ENCODE assay signal across 19 mouse cellular contexts in the genomic region with DNA sequence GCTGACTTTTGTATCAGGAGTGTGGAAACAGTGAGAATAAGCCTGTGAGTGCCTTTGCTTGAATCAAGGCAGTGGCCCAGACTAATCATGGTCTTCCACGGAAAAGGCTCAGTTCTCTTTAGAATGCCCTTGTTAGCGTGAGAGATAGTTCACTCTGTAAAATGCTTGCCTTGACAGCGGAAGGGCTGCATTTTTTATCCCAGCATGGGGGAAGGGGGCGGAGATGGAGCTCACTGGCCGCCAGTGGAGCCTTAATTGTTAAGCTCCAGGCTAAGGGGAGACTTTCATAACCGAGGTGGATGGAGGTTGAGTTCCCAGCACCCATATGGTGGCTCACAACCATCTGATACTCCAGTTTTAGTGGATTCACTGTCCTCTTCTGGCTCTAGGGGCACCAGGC. TPM values are rescaled to one million over a fixed set of nuclear protein-coding genes. Genes with fewer than 3 reads are reported as not detected.
DNase-seq lines count a peak whose midpoint lies in the region; ATAC-seq and TF ChIP-seq lines count a peak whose summit lies in the region.
"Had no signal": no experiment of that assay in that cellular context is flagged by ENCODE, and none has a peak within 500 bp of the region (broad histone marks: within the 10 kb centered on the region; RNA-seq: fewer than 3 reads in every experiment).

No protein-coding gene starts in this region.

- no peak overlapping the region for H3K4me3 ChIP-seq in forebrain, embryonic 10.5 days
- H3K4me3 ChIP-seq in forebrain, embryonic 14.5 days (ENCODE audit: low read depth, low read length): no peak overlapping the region
- no peak overlapping the region for H3K4me3 ChIP-seq in heart, postnatal 0 days (ENCODE audit: low read depth, low read length)
- no peak overlapping the region for H3K4me3 ChIP-seq in lung, postnatal 0 days (ENCODE audit: low read depth, low read length)
- H3K4me3 ChIP-seq: forebrain, embryonic 15.5 days; left cerebral cortex, adult 2 months; midbrain, embryonic 13.5 days; myocyte had no signal

- H3K4me2 ChIP-seq in forebrain, embryonic 14.5 days (ENCODE audit: low read length): no peak overlapping the region
- no peak overlapping the region for H3K4me2 ChIP-seq in heart, postnatal 0 days (ENCODE audit: low read depth, low read length)
- H3K4me2 ChIP-seq in lung, postnatal 0 days (replicated peaks; ENCODE audit: low read depth, low read length): no peak overlapping the region
- H3K4me2 ChIP-seq: forebrain, embryonic 15.5 days; midbrain, embryonic 13.5 days had no signal

- no peak for TF ChIP-seq EP300 in heart, postnatal 0 days (IDR thresholded peaks at IDR 0.05; ENCODE audit: low read depth)
- no peak for TF ChIP-seq EP300 in lung, postnatal 0 days (IDR thresholded peaks at IDR 0.05)

- WGBS in forebrain, embryonic 10.5 days: 27% methylated on average over 6 of the region's 6 CpGs
- 13% methylated on average over 6 of the region's 6 CpGs for WGBS in forebrain, embryonic 14.5 days
- 62% methylated on average over 6 of the region's 6 CpGs for WGBS in heart, postnatal 0 days
- WGBS in lung, postnatal 0 days: 47% methylated on average over 6 of the region's 6 CpGs

- no peaks in the 10 kb centered on the region for H3K27me3 ChIP-seq in forebrain, embryonic 10.5 days (ENCODE audit: poor library complexity, severe bottlenecking)
- no peaks in the 10 kb centered on the region for H3K27me3 ChIP-seq in forebrain, embryonic 14.5 days (replicated peaks; ENCODE audit: control insufficient read depth, insufficient read depth, low read length)
- no peaks in the 10 kb centered on the region for H3K27me3 ChIP-seq in heart, postnatal 0 days (ENCODE audit: control insufficient read depth, insufficient read depth, low read length)
- H3K27me3 ChIP-seq in lung, postnatal 0 days (replicated peaks; ENCODE audit: insufficient read depth, low read length): no peaks in the 10 kb centered on the region
- H3K27me3 ChIP-seq: forebrain, embryonic 15.5 days; midbrain, embryonic 13.5 days; Patski had no signal

- H3K9ac ChIP-seq in forebrain, embryonic 14.5 days (ENCODE audit: low read length): no peak overlapping the region
- H3K9ac ChIP-seq in heart, postnatal 0 days (replicated peaks; ENCODE audit: low read depth, low read length): no peak overlapping the region
- no peak overlapping the region for H3K9ac ChIP-seq in lung, postnatal 0 days (replicated peaks; ENCODE audit: low read depth)
- H3K9ac ChIP-seq: forebrain, embryonic 15.5 days; midbrain, embryonic 13.5 days had no signal

- H3K27ac ChIP-seq in forebrain, embryonic 10.5 days: peak overlapping the region; percentile 36; the same call in 1 of the 2 replicates
- H3K27ac ChIP-seq in forebrain, embryonic 14.5 days (ENCODE audit: low read depth, low read length): no peak overlapping the region
- peak overlapping the region; percentile 81 for H3K27ac ChIP-seq in heart, postnatal 0 days (ENCODE audit: low read depth)
- peak overlapping the region; percentile 43; the same call in 1 of the 2 replicates for H3K27ac ChIP-seq in lung, postnatal 0 days (ENCODE audit: low read length)
- H3K27ac ChIP-seq: forebrain, embryonic 15.5 days; left cerebral cortex, adult 2 months; macrophage; midbrain, embryonic 13.5 days had no signal

- H3K36me3 ChIP-seq in forebrain, embryonic 10.5 days (replicated peaks): no peaks in the 10 kb centered on the region
- no peaks in the 10 kb centered on the region for H3K36me3 ChIP-seq in forebrain, embryonic 14.5 days (ENCODE audit: control insufficient read depth, insufficient read depth, low read length)
- 0 out of 2 replicates have a peak, but pooled peaks cover 4% of the 10 kb centered on the region for H3K36me3 ChIP-seq in heart, postnatal 0 days (replicated peaks; ENCODE audit: control insufficient read depth, insufficient read depth, low read length)
- no peaks in the 10 kb centered on the region for H3K36me3 ChIP-seq in lung, postnatal 0 days (ENCODE audit: insufficient read depth, low read length)
- H3K36me3 ChIP-seq: forebrain, embryonic 15.5 days; midbrain, embryonic 13.5 days had no signal

- no peak for ATAC-seq in forebrain, embryonic 14.5 days
- no peak for ATAC-seq in heart, postnatal 0 days (ENCODE audit: insufficient read depth, low read depth)
- ATAC-seq in lung, postnatal 0 days: no peak
- ATAC-seq in granulocyte monocyte progenitor cell, adult 5-6 weeks (replicated peaks; ENCODE audit: poor library complexity, severe bottlenecking): no peak
- ATAC-seq: forebrain, embryonic 15.5 days; inflammation-experienced regulatory T-cells, adult 6 months; midbrain, embryonic 13.5 days; Patski had no signal

- TF ChIP-seq CTCF in heart, postnatal 0 days (IDR thresholded peaks at IDR 0.05; ENCODE audit: low read depth): no peak
- no peak for TF ChIP-seq CTCF in lung, postnatal 0 days (IDR thresholded peaks at IDR 0.05)

- no peak for DNase-seq in forebrain, embryonic 10.5 days (ENCODE audit: extremely low spot score, low spot score)
- DNase-seq in forebrain, embryonic 14.5 days (ENCODE audit: low spot score): no peak
- DNase-seq in heart, postnatal 0 days (ENCODE audit: low spot score): no peak
- no peak for DNase-seq in heart, adult 11 months
- no peak for DNase-seq in lung, postnatal 0 days (ENCODE audit: low spot score)
- DNase-seq in lung, postnatal 25 days (ENCODE audit: low spot score): no peak
- DNase-seq in thymus, postnatal 0 days (ENCODE audit: low spot score): no peak
- DNase-seq: cerebellum, postnatal 14 days; right cerebral cortex, adult 18-20 months; thymus, postnatal 25 days had no signal

- H3K4me1 ChIP-seq in forebrain, embryonic 10.5 days: peaks cover 48% of the 10 kb centered on the region
- H3K4me1 ChIP-seq in forebrain, embryonic 14.5 days (ENCODE audit: control insufficient read depth, insufficient read depth, low read length): peaks cover 3% of the 10 kb centered on the region; the same call in 1 of the 2 replicates
- H3K4me1 ChIP-seq in heart, postnatal 0 days (ENCODE audit: control insufficient read depth, insufficient read depth): peaks cover 12% of the 10 kb centered on the region
- peaks cover 6% of the 10 kb centered on the region; the same call in 1 of the 2 replicates for H3K4me1 ChIP-seq in lung, postnatal 0 days (ENCODE audit: insufficient read depth, low read depth, low read length)

- H3K9me3 ChIP-seq in forebrain, embryonic 10.5 days: no peaks in the 10 kb centered on the region; the same call in 1 of the 2 replicates
- H3K9me3 ChIP-seq in forebrain, embryonic 14.5 days (replicated peaks; ENCODE audit: control insufficient read depth, low read length): no peaks in the 10 kb centered on the region
- H3K9me3 ChIP-seq in heart, postnatal 0 days (replicated peaks; ENCODE audit: control insufficient read depth, low read length): no peaks in the 10 kb centered on the region
- H3K9me3 ChIP-seq in lung, postnatal 0 days (ENCODE audit: low read length): no peaks in the 10 kb centered on the region
- H3K9me3 ChIP-seq: forebrain, embryonic 15.5 days; midbrain, embryonic 13.5 days had no signal

RNA-seq across cellular contexts. Expression of gene Ints3, which starts 15.2 kb away (rescaled TPM):
- 40.9 and 41.9 TPM in 2 replicates for polyA plus RNA-seq in forebrain, embryonic 10.5 days (2016; fragmentation: Nextera tagmentation; extraction: Ambion mirVana)
- polyA plus RNA-seq in forebrain, embryonic 14.5 days (2014; fragmentation: Nextera tagmentation; extraction: Ambion mirVana): 20.7 and 25.3 TPM in 2 replicates
- total RNA-seq in heart, postnatal 0 days (2014; rRNA removed; ENCODE audit: low replicate concordance): 26.1 and 26.6 TPM in 2 replicates
- polyA plus RNA-seq in heart, postnatal 0 days (2015; fragmentation: Nextera tagmentation; extraction: Ambion mirVana): 7.8 and 8.3 TPM in 2 replicates
- polyA plus RNA-seq in lung, postnatal 0 days (2015; fragmentation: Nextera tagmentation; extraction: Ambion mirVana): 10.6 and 13.9 TPM in 2 replicates
- 29.3 and 47.1 TPM in 2 replicates for total RNA-seq in granulocyte monocyte progenitor cell, adult 5-6 weeks (2014; fragmentation: Nextera tagmentation)
- 18.4 and 25.9 TPM in 2 replicates for total RNA-seq in granulocyte monocyte progenitor cell, adult 5-6 weeks (2017)
- 14.5 and 15.7 TPM in 2 replicates for polyA plus RNA-seq in thymus, postnatal 0 days (2015; fragmentation: Nextera tagmentation; extraction: Ambion mirVana)

RNA-seq across cellular contexts. Expression of gene Npr1, which starts 17.0 kb away (rescaled TPM):
- polyA plus RNA-seq in forebrain, embryonic 10.5 days (2016; fragmentation: Nextera tagmentation; extraction: Ambion mirVana): 2.0 and 2.3 TPM in 2 replicates
- polyA plus RNA-seq in forebrain, embryonic 14.5 days (2014; fragmentation: Nextera tagmentation; extraction: Ambion mirVana): 2.5 and 3.4 TPM in 2 replicates
- total RNA-seq in heart, postnatal 0 days (2014; rRNA removed; ENCODE audit: low replicate concordance): 26.4 and 30.9 TPM in 2 replicates
- 10.2 and 11.2 TPM in 2 replicates for polyA plus RNA-seq in heart, postnatal 0 days (2015; fragmentation: Nextera tagmentation; extraction: Ambion mirVana)
- polyA plus RNA-seq in lung, postnatal 0 days (2015; fragmentation: Nextera tagmentation; extraction: Ambion mirVana): 30.0 and 35.8 TPM in 2 replicates
- total RNA-seq in granulocyte monocyte progenitor cell, adult 5-6 weeks (2014; fragmentation: Nextera tagmentation): 0.82 TPM in 1 of 2 replicates, not detected in the other
- total RNA-seq in granulocyte monocyte progenitor cell, adult 5-6 weeks (2017): not detected in 2 replicates
- 2.5 and 2.6 TPM in 2 replicates for polyA plus RNA-seq in thymus, postnatal 0 days (2015; fragmentation: Nextera tagmentation; extraction: Ambion mirVana)
- total RNA-seq: hematopoietic stem cell, adult 5-6 weeks had no signal
- polyA plus RNA-seq: inflammation-experienced regulatory T-cells, adult 6 months had no signal

RNA-seq across cellular contexts. Expression of gene Ilf2, which starts 27.3 kb away (rescaled TPM):
- polyA plus RNA-seq in forebrain, embryonic 10.5 days (2016; fragmentation: Nextera tagmentation; extraction: Ambion mirVana): 344 and 355 TPM in 2 replicates
- polyA plus RNA-seq in forebrain, embryonic 14.5 days (2014; fragmentation: Nextera tagmentation; extraction: Ambion mirVana): 266 and 312 TPM in 2 replicates
- 46.8 and 53.5 TPM in 2 replicates for total RNA-seq in heart, postnatal 0 days (2014; rRNA removed; ENCODE audit: low replicate concordance)
- polyA plus RNA-seq in heart, postnatal 0 days (2015; fragmentation: Nextera tagmentation; extraction: Ambion mirVana): 60.2 and 60.8 TPM in 2 replicates
- 58.4 and 65.8 TPM in 2 replicates for polyA plus RNA-seq in lung, postnatal 0 days (2015; fragmentation: Nextera tagmentation; extraction: Ambion mirVana)
- 120 and 128 TPM in 2 replicates for total RNA-seq in granulocyte monocyte progenitor cell, adult 5-6 weeks (2014; fragmentation: Nextera tagmentation)
- total RNA-seq in granulocyte monocyte progenitor cell, adult 5-6 weeks (2017): 176 and 204 TPM in 2 replicates
- 137 and 146 TPM in 2 replicates for polyA plus RNA-seq in thymus, postnatal 0 days (2015; fragmentation: Nextera tagmentation; extraction: Ambion mirVana)

RNA-seq across cellular contexts. Expression of gene Snapin, which starts 42.2 kb away (rescaled TPM):
- 58.9 and 59.6 TPM in 2 replicates for polyA plus RNA-seq in forebrain, embryonic 10.5 days (2016; fragmentation: Nextera tagmentation; extraction: Ambion mirVana)
- polyA plus RNA-seq in forebrain, embryonic 14.5 days (2014; fragmentation: Nextera tagmentation; extraction: Ambion mirVana): 76.7 and 77.3 TPM in 2 replicates
- total RNA-seq in heart, postnatal 0 days (2014; rRNA removed; ENCODE audit: low replicate concordance): 44.3 and 59.2 TPM in 2 replicates
- polyA plus RNA-seq in heart, postnatal 0 days (2015; fragmentation: Nextera tagmentation; extraction: Ambion mirVana): 85.5 and 90.5 TPM in 2 replicates
- 97.9 and 101 TPM in 2 replicates for polyA plus RNA-seq in lung, postnatal 0 days (2015; fragmentation: Nextera tagmentation; extraction: Ambion mirVana)
- total RNA-seq in granulocyte monocyte progenitor cell, adult 5-6 weeks (2014; fragmentation: Nextera tagmentation): 31.7 and 47.1 TPM in 2 replicates
- 35.5 and 44.1 TPM in 2 replicates for total RNA-seq in granulocyte monocyte progenitor cell, adult 5-6 weeks (2017)
- polyA plus RNA-seq in thymus, postnatal 0 days (2015; fragmentation: Nextera tagmentation; extraction: Ambion mirVana): 61.9 and 65.5 TPM in 2 replicates

RNA-seq across cellular contexts. Expression of gene Slc27a3, which starts 58.9 kb away (rescaled TPM):
- polyA plus RNA-seq in forebrain, embryonic 10.5 days (2016; fragmentation: Nextera tagmentation; extraction: Ambion mirVana): 18.8 and 20.9 TPM in 2 replicates
- polyA plus RNA-seq in forebrain, embryonic 14.5 days (2014; fragmentation: Nextera tagmentation; extraction: Ambion mirVana): 11.9 and 13.4 TPM in 2 replicates
- total RNA-seq in heart, postnatal 0 days (2014; rRNA removed; ENCODE audit: low replicate concordance): 3.3 and 6.2 TPM in 2 replicates
- 2.3 and 2.4 TPM in 2 replicates for polyA plus RNA-seq in heart, postnatal 0 days (2015; fragmentation: Nextera tagmentation; extraction: Ambion mirVana)
- 16.0 and 18.0 TPM in 2 replicates for polyA plus RNA-seq in lung, postnatal 0 days (2015; fragmentation: Nextera tagmentation; extraction: Ambion mirVana)
- 2.1 and 4.2 TPM in 2 replicates for total RNA-seq in granulocyte monocyte progenitor cell, adult 5-6 weeks (2014; fragmentation: Nextera tagmentation)
- total RNA-seq in granulocyte monocyte progenitor cell, adult 5-6 weeks (2017): 0.88 and 0.99 TPM in 2 replicates
- polyA plus RNA-seq in thymus, postnatal 0 days (2015; fragmentation: Nextera tagmentation; extraction: Ambion mirVana): 5.2 and 5.7 TPM in 2 replicates
